Mouse (Mus musculus): ENCODE results near the gene Plekhn1.

Plekhn1 gene

GRCm38 (mm10) chr4:156185950-156186850 is 48.5 kb downstream of the Plekhn1 start:
- no peak for DNase-seq (ENCODE audit: low spot score in 2 of 2)

- no peak for DNase-seq (ENCODE audit: low spot score in 2 of 2)
Measured at GRCm38 (mm10) chr4:156185456-156185949, 49.2 kb downstream of the Plekhn1 start.

GRCm38 (mm10) chr4:156184291-156184954 is 50.2 kb downstream of the Plekhn1 start:
- no peak for DNase-seq (ENCODE audit: low spot score in 2 of 2)

GRCm38 (mm10) chr4:156183747-156184146 is 50.9 kb downstream of the Plekhn1 start:
- no peak for DNase-seq (ENCODE audit: low spot score in 2 of 2)

- no peak for DNase-seq (ENCODE audit: low spot score in 2 of 2)
Measured at GRCm38 (mm10) chr4:156177630-156178029, 57.0 kb downstream of the Plekhn1 start.

DNA sequence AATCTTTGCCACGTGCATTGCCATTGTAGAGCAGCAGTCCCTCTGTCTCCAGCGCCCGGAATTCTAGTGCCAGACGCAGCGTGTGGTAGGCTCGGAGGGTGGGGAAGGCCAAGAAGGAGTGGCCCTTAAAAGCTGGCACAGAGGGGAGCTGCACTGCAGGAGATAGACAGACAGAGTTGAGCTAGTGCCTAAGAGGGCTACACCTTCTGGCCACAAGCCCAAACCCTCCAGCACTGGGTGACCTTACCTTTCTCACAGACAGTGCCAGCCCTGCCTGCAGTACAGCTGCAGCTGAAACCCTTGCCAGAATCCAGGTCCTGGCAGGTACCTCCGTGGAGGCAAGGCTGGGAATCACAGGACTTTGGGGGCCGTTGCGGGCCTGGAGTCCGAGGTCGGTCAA is 62.8 kb downstream of the Plekhn1 start:
- DNase-seq (ENCODE audit: low spot score in 2 of 2) = no peak

Measured in spleen, postnatal 36 days (tissue).